In the genomic region with DNA sequence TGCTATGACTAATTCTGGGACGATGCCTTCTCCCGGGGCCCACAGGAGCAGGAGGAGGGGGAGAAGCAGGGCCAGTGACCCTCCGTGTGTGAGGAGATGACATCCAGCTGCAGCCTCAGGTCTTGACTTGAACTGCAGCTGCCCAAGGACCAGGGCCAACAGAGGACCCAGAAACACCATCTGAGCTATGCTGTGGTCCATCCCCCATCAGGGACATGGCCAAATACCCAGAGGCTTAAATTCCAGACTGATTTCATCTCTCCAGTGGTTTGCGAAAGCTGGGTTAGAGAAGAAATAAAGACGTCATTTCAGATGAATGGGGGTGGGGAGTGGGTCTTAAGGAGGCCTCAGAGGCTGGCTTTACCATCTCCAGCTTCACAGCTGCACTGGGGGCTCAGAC, we compare ENCODE assay signal across 9 mouse cellular contexts. TPM values are rescaled to one million over a fixed set of nuclear protein-coding genes. Genes with fewer than 3 reads are reported as not detected.
A peak's percentile ranks its signal among the peaks of the same experiment; 100 is the strongest.
DNase-seq lines count a peak whose midpoint lies in the region; ATAC-seq and TF ChIP-seq lines count a peak whose summit lies in the region.
"Had no signal": no experiment of that assay in that cellular context is flagged by ENCODE, and none has a peak within 500 bp of the region (broad histone marks: within the 10 kb centered on the region; RNA-seq: fewer than 3 reads in every experiment).

No protein-coding gene starts in this region.

- no peak for ATAC-seq in heart, embryonic 11.5 days (replicated peaks; ENCODE audit: insufficient number of reproducible peaks, low FRiP score, low TSS enrichment)
- ATAC-seq in hindbrain, embryonic 16.5 days = no peak
- ATAC-seq in hindbrain, embryonic 14.5 days (ENCODE audit: low FRiP score) = no peak

- no peak overlapping the region for H3K27ac ChIP-seq in heart, embryonic 11.5 days (ENCODE audit: low read depth, low read length)
- H3K27ac ChIP-seq in embryonic fibroblast, embryonic 13.5 days (ENCODE audit: insufficient read depth, low read length) = peak overlapping the region; percentile 17; the same call in 1 of the 2 replicates
- H3K27ac ChIP-seq in hindbrain, embryonic 16.5 days (ENCODE audit: low read depth, low read length) = no peak overlapping the region
- H3K27ac ChIP-seq in hindbrain, embryonic 14.5 days = no peak overlapping the region
- H3K27ac ChIP-seq: heart, embryonic 13.5 days had no signal

- no peak for TF ChIP-seq POLR2A in embryonic fibroblast, embryonic 13.5 days (IDR thresholded peaks at IDR 0.05; ENCODE audit: low read depth, low read length)

- 50% methylated on average over 5 of the region's 5 CpGs for WGBS in heart, embryonic 11.5 days (ENCODE audit: insufficient replicate concordance)
- 56% methylated on average over 5 of the region's 5 CpGs for WGBS in hindbrain, embryonic 16.5 days
- 54% methylated on average over 5 of the region's 5 CpGs for WGBS in hindbrain, embryonic 14.5 days

- peak; percentile 39 to 73 for DNase-seq in heart, adult 18-20 months
- peak; percentile 33 for DNase-seq in kidney, postnatal 10 days
- DNase-seq in lung, postnatal 4 days = peak; percentile 68 to 90
- DNase-seq in layer of hippocampus, postnatal 14 days (ENCODE audit: low spot score in 2 of 2) = no peak
- no peak for DNase-seq in hindbrain, embryonic 14.5 days (ENCODE audit: low spot score)

- no peak for TF ChIP-seq CTCF in embryonic fibroblast, embryonic 13.5 days (IDR thresholded peaks at IDR 0.05; ENCODE audit: borderline replicate concordance, insufficient read depth, low read length)

- H3K27me3 ChIP-seq in heart, embryonic 11.5 days (ENCODE audit: control insufficient read depth, insufficient read depth, low read length) = peaks cover 17% of the 10 kb centered on the region
- H3K27me3 ChIP-seq in hindbrain, embryonic 16.5 days (replicated peaks; ENCODE audit: control insufficient read depth, insufficient read depth, low read length) = no peaks in the 10 kb centered on the region
- no peaks in the 10 kb centered on the region for H3K27me3 ChIP-seq in hindbrain, embryonic 14.5 days (ENCODE audit: control insufficient read depth, insufficient read depth, low read length)

- H3K4me1 ChIP-seq in heart, embryonic 11.5 days (ENCODE audit: control insufficient read depth, insufficient read depth, low read length) = no peaks in the 10 kb centered on the region
- H3K4me1 ChIP-seq in embryonic fibroblast, embryonic 13.5 days (ENCODE audit: control insufficient read depth, insufficient read depth, low read length) = peaks cover 11% of the 10 kb centered on the region
- H3K4me1 ChIP-seq in hindbrain, embryonic 16.5 days (ENCODE audit: control insufficient read depth, insufficient read depth, low read depth, low read length) = no peaks in the 10 kb centered on the region
- H3K4me1 ChIP-seq in hindbrain, embryonic 14.5 days (replicated peaks; ENCODE audit: control insufficient read depth, insufficient read depth, low read length) = no peaks in the 10 kb centered on the region; the same call in none of the 2 replicates

- H3K36me3 ChIP-seq in heart, embryonic 11.5 days (ENCODE audit: control insufficient read depth, insufficient read depth, low read length) = no peaks in the 10 kb centered on the region
- H3K36me3 ChIP-seq in hindbrain, embryonic 16.5 days (ENCODE audit: control insufficient read depth, insufficient read depth, low read length) = no peaks in the 10 kb centered on the region
- H3K36me3 ChIP-seq in hindbrain, embryonic 14.5 days (replicated peaks; ENCODE audit: control insufficient read depth, insufficient read depth) = no peaks in the 10 kb centered on the region
- H3K36me3 ChIP-seq: heart, embryonic 13.5 days had no signal

- no peaks in the 10 kb centered on the region for H3K9me3 ChIP-seq in heart, embryonic 11.5 days (replicated peaks; ENCODE audit: control insufficient read depth, low read length)
- no peaks in the 10 kb centered on the region for H3K9me3 ChIP-seq in hindbrain, embryonic 16.5 days (ENCODE audit: control insufficient read depth, low read length)
- H3K9me3 ChIP-seq in hindbrain, embryonic 14.5 days (ENCODE audit: control insufficient read depth, low read length) = no peaks in the 10 kb centered on the region
- H3K9me3 ChIP-seq: heart, embryonic 13.5 days had no signal

- H3K4me3 ChIP-seq in heart, embryonic 11.5 days (ENCODE audit: low read depth, low read length) = no peak overlapping the region
- H3K4me3 ChIP-seq in embryonic fibroblast, embryonic 13.5 days (ENCODE audit: insufficient read depth, low read length) = no peak overlapping the region
- H3K4me3 ChIP-seq in hindbrain, embryonic 16.5 days (ENCODE audit: low read length) = no peak overlapping the region
- H3K4me3 ChIP-seq in hindbrain, embryonic 14.5 days (replicated peaks; ENCODE audit: low read length) = no peak overlapping the region
- H3K4me3 ChIP-seq: heart, embryonic 13.5 days had no signal

- H3K4me2 ChIP-seq in heart, embryonic 11.5 days = no peak overlapping the region
- H3K4me2 ChIP-seq in hindbrain, embryonic 16.5 days (ENCODE audit: low read length) = no peak overlapping the region
- H3K4me2 ChIP-seq in hindbrain, embryonic 14.5 days (replicated peaks) = no peak overlapping the region
- H3K4me2 ChIP-seq: heart, embryonic 13.5 days had no signal

- no peak overlapping the region for H3K9ac ChIP-seq in heart, embryonic 11.5 days (ENCODE audit: low read depth, low read length)
- H3K9ac ChIP-seq in hindbrain, embryonic 16.5 days (ENCODE audit: low read depth, low read length) = no peak overlapping the region
- H3K9ac ChIP-seq in hindbrain, embryonic 14.5 days = no peak overlapping the region
- H3K9ac ChIP-seq: heart, embryonic 13.5 days had no signal

RNA-seq across cellular contexts. Expression of gene Galnt2, which starts 35.0 kb away (rescaled TPM):
- 10 to 100 TPM; 38.2 to 38.7 TPM for total RNA-seq in heart, adult 18-20 months (2021)
- polyA plus RNA-seq in heart, embryonic 11.5 days (2014; fragmentation: Nextera tagmentation; extraction: Ambion mirVana) = 63.2 and 72.3 TPM in 2 replicates
- polyA plus RNA-seq in embryonic fibroblast, embryonic 13.5 days (2011; ENCODE audit: insufficient read length, low read depth, missing spikeins) = 20.3 and 45.2 TPM in 2 replicates
- 10 to 100 TPM; 53.7 to 56.6 TPM for total RNA-seq in layer of hippocampus, postnatal 14 days (2021)
- polyA plus RNA-seq in hindbrain, embryonic 16.5 days (2015; fragmentation: Nextera tagmentation; extraction: Ambion mirVana) = 33.8 and 40.2 TPM in 2 replicates
- polyA plus RNA-seq in hindbrain, embryonic 14.5 days (2014; fragmentation: Nextera tagmentation; extraction: Ambion mirVana) = 62.9 and 70.6 TPM in 2 replicates

Comparison
In these comparisons a context has a peak if more than half of its experiments do, and no peak if none do; other contexts are left out.
1. DNase-seq: peak in heart, adult 18-20 months (2 of 2), kidney, postnatal 10 days (single experiment) and lung, postnatal 4 days (2 of 2); none in layer of hippocampus, postnatal 14 days (0 of 2) and hindbrain, embryonic 14.5 days (single experiment).